Mouse (Mus musculus) kidney, postnatal 4 days (tissue): ENCODE measurements around the gene Psd4.

ENCODE experiments used
- DNase-seq, 2 experiments: peaks; one replicate each; pipeline ENCODE4 v3.0.0; 2021; ENCODE audit warnings: mixed read lengths in 2 of 2

Psd4 gene

DNA sequence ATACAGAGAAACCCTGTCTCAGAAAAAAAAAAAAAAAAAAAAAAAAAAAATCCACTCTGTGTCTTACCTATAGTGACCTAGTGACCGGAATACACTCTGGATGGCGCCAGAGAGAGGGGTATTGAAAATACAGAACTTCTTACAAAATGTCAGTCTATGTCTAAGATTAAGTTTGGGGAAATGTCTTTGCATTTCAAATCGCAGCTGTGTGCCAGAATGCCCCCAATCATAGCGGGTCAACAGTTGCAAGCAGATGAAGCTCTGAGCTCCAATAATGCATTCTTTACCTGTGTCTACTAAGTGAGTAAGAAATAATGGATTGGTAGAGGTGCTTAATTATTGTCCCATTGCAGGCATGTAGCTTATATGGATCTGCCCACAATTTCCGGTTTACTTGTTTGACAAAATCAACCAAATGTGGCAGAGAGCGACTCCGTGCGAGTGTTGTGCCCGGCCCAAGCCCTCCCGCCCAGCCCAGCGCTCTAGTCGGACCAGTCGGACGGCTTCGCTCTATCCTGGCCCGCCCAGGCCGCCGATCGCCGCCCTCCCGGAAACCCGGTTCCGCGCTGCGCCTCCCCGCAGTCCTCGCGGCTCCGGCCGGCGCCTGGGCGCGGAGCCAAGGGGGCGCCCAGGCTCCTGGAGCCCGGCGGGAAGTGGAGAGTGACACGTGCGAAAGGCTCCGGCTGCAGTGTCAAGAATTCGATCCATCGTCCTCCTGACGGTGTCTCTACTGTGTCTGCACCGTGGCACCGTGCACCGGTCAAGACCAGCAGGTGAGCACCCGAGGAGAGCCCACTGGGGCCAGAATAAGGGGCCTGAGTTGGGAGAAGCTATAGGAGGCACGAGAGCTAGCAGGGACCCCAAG is at the start of gene Psd4:
Gene Psd4, plus strand, starts transcription at position 551 of the 865 bp plus-strand sequence.
- DNase-seq: peak; percentile 84 to 90

GRCm38 (mm10) chr2:24317919-24318598 is 49.3 kb upstream of the Psd4 start:
- DNase-seq: no peak

DNA sequence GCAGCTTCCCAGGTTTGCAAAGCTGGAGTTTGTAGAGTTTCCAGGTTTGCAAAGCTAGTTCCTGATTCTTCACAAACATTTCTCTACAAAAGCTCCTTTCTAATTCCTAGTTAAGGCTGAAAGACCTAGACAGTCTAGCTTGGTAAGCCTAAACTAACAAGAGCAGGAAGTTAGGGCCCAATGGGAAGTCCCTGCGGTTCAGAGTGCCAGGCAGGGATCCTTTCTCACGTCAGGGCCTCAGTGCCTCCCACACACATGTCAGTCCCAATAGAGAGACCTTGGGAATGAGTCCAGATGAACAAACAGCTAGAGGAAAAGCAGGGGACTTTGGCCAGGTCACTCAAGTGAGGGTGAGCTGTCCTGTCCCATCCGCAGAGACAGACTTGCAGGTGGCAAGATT is 32.0 kb upstream of the Psd4 start:
- peak; percentile 6 to 17 for DNase-seq

DNA sequence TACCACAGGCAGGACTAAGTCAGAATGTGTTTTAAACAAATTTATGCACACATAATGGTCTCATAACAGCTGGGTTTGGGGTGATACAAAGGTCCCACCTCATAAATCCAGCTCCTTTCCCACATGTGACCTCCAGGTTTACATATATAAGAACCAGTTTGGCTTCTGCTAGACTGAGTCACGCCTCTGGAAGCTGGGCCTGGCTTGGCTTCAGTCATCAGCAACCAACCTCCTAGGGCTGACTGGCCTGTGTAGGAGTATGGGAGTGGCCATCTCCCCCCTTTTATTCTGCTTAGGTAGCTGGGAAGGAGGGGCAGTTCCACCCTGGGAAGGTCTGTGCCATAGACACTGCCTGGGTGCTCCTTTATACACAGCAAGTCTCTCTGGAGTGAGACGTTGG is 30.8 kb upstream of the Psd4 start, which contains the start of gene Il1rn:
Gene Il1rn, plus strand, starts transcription at position 309 of the 400 bp plus-strand sequence.
- peak in 1 of 2 experiments; percentile 6 for DNase-seq

- no peak for DNase-seq
Measured at GRCm38 (mm10) chr2:24341395-24341885, 25.9 kb upstream of the Psd4 start.

- DNase-seq: no peak
Measured at GRCm38 (mm10) chr2:24344619-24345018, 22.8 kb upstream of the Psd4 start.

GRCm38 (mm10) chr2:24345056-24345455 is 22.3 kb upstream of the Psd4 start:
- DNase-seq: no peak

GRCm38 (mm10) chr2:24347926-24348325 is 19.5 kb upstream of the Psd4 start:
- no peak for DNase-seq

GRCm38 (mm10) chr2:24351159-24351558 is 16.2 kb upstream of the Psd4 start:
- DNase-seq: no peak

DNA sequence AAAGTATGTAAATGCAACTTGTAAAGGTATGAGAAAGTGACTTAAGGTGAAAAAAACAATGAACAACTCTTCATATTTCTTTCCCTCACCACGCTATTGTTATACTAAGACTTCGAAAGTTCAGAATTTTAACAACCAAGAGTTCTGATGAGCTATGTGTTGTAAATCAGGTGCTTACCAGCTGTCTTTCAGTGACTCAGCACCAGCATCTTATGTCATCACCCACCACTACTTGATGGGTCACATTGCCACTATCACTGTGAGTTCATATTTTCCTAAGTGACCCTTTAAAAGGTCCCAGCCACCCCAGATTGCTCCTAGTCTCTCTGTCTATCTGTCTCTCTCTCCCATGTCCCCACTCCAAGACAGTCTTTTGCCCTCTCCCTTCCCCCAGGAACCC is 14.3 kb upstream of the Psd4 start:
- no peak for DNase-seq

- DNase-seq: peak; percentile 17
Measured at GRCm38 (mm10) chr2:24357642-24358041, 9.7 kb upstream of the Psd4 start.

DNA sequence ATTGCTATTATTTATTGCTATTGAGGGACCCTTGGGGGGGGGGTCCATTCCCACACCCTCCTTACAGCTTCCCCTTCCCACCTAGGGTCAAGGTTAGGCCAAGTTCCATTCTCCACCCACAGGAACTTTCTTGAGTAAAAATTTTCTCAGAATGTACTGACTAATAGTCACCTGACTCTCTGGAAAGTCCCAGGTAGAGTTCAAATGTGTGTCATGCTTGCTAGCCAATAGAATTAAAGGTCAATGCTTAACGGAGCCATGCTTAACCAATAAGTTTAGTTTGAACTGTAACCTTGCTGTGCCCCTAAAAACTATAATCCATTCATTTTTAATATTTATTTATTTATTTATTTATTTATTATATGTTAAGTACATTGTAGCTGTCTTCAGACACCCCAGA is 8.0 kb upstream of the Psd4 start:
- DNase-seq: no peak

DNA sequence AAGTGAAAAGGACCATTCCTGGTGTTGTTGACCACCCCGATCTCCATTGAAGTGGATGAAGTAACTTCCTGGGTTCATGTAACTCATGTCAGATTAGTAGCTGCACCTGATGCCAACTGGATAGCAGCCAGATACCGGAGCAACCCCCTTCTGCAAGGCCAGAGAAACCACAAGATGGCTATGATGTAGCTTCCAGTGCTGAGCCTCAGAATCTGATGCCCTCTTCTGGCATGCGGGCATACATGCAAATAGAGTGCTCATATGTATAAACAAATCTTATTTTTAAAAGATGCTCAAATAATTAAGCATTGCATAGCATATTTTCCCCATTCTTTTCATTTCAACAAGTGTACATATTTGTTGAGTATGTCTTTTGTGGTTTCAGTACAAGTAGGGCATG is 3.6 kb upstream of the Psd4 start:
- no peak for DNase-seq

GRCm38 (mm10) chr2:24366214-24366975 is 985 bp upstream of the Psd4 start:
- no peak for DNase-seq

DNA sequence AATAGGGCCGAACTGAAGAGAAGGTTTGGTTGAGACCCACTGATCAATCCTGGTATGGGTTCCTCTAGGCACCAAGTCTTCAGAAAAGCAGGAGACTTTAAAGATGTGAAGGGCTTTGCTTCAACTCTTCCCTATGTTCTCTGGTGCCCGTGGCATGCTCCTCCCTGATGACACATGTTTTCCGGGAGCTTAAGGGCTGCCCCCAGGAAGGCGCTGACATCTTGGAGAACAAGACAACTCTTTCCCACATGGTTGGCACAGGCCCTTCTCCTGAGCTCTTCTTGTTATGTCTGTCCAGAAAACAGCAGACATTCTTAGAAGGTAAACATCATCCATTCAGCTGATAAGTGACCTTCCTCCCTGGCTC is 498 bp downstream of the Psd4 start:
- DNase-seq: no peak

- no peak for DNase-seq
Measured at GRCm38 (mm10) chr2:24378747-24379450, 11.5 kb downstream of the Psd4 start.

GRCm38 (mm10) chr2:24382456-24383230 is 15.3 kb downstream of the Psd4 start:
- DNase-seq: no peak

- DNase-seq: no peak
Measured at GRCm38 (mm10) chr2:24383636-24384035, 16.3 kb downstream of the Psd4 start.

DNA sequence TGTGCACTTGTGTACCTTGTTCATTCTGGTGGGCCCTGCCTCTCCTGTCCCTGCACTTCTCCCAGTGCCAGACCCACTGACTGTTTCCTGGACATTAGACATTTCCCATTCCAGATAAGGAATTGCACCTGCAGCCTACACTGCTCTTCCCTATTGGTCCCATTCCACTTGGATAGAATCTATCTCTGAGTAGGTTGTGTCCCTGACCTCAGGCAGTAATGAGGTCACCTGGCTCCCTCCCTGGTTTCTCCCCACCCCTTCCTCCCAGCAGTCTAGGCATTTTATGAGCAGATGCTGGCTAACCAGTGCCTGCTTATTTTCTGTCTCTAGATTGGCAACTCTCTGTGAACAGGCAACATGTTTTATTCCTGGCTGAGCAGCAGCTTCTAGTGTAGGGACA is 17.0 kb downstream of the Psd4 start:
- no peak for DNase-seq

DNA sequence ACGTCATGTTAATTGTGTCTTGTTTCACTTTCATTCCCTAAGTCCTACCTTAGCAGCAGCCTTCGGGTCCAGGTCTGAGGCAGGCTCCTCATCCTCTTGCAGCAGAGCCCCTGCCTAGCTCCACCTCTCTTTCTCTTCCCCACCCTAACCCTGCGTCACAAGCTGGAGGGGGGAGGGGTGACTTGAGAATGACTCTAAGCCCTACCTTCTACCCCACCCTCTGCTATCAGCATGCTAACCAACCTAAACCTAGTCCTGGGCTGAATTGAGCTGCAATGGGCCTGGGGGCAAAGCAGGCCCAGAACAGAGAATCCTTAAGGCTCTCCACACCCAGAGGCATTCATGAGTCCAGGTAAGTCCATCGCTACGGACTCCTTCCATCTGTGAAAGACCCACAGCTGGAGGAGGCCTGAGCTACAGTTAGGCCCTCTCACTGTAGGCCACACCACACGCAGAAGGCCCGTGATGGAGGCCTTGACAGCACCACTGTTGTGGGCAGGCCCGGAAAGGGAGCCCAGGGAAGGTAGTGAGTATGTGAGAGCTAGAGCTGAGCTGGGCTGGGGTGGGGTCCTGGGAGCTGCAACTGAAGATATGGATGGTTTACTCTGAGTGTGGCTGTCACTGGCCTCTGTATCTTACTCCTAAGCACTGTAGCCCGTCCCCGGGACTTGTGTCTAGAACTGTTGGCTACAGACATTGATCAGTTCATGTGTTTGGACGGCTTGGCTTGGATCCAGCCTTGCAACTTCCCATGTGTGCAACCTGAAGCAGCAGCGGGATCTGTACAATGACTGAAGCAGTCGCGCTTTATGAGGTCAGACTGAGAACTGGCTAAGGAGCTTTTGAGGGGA is 18.0 kb downstream of the Psd4 start:
- DNase-seq: no peak
